Mouse (Mus musculus): ENCODE measurements around the gene Rfxank.

- TF ChIP-seq GATA1 (IDR thresholded peaks at IDR 0.05; ENCODE audit: low read length) (no peak), TAL1 (IDR thresholded peaks at IDR 0.05; ENCODE audit: low read length) (no peak)
These were observed 33.2 kb upstream of the Rfxank start, which contains the start of gene Tmem161a for GRCm38 (mm10) chr8:70172043-70172681.
